Mouse (Mus musculus): Measurements from ENCODE around the gene Tmcc2.

GRCm38 (mm10) chr1:132416244-132416942 lies 25.3 kb upstream of the Tmcc2 start:
- TF ChIP-seq POLR2AphosphoS5 (IDR thresholded peaks at IDR 0.05; ENCODE audit: insufficient replicate concordance, low read depth, low read length) = no peak
- no peak for TF ChIP-seq CTCF (IDR thresholded peaks at IDR 0.05; ENCODE audit: low read depth, low read length)
